Mouse (Mus musculus) kidney, adult 2 months (tissue): ENCODE measurements at regions not wholly inside any gene's neighbourhood (a gene's known extent, or its start where the extent isn't known, plus 50 kb on each side); places are given as distances from the start of the nearest gene placed in this dataset.

Experiments used
- CTCF ChIP-seq: fragments of 200-500 bp; conservative IDR thresholded peaks from 2 replicates; pipeline ENCODE4 v1.5.1; 2011; ENCODE audit warnings: low read depth, mild to moderate bottlenecking, control low read depth, low read length, moderate library complexity, mixed read lengths; ENCODE audit not compliant: insufficient read depth, insufficient read length
- POLR2A ChIP-seq: fragments of 200-500 bp; IDR thresholded peaks from one replicate; pipeline ENCODE4 v1.6.1; 2011; ENCODE audit warnings: low read depth, low read length, control low read depth

GRCm38 (mm10) chr10:56968913-56969312, 517.3 kb upstream of the Hsf2 start:
- no peak for TF ChIP-seq CTCF
- no peak for TF ChIP-seq POLR2A
